Mouse (Mus musculus) embryonic facial prominence, embryonic 10.5 days (tissue): ENCODE results near the gene Maml2. TPM values are rescaled to one million over a fixed set of nuclear protein-coding genes. Genes with fewer than 3 reads are reported as not detected.
A peak's percentile ranks its signal among the peaks of the same experiment; 100 is the strongest.

Source experiments
- DNase-seq: peaks from one replicate; pipeline ENCODE4 v3.0.0-alpha.2; 2017; ENCODE audit warnings: low spot score
- H3K27ac ChIP-seq: fragments of 300-500 bp; sonication (generic); replicated peaks from 2 replicates; pipeline ENCODE4 v1.5.1; 2016; ENCODE audit warnings: mild to moderate bottlenecking
- H3K27me3 ChIP-seq: fragments of 300-500 bp; sonication (generic); replicated peaks from 2 replicates; pipeline ENCODE4 v1.6.1; 2016; ENCODE audit warnings: low read depth, mild to moderate bottlenecking; ENCODE audit not compliant: poor library complexity, severe bottlenecking
- H3K36me3 ChIP-seq: fragments of 300-500 bp; sonication (generic); replicated peaks from 2 replicates; pipeline ENCODE4 v1.6.1; 2016; ENCODE audit warnings: mild to moderate bottlenecking, moderate library complexity
- H3K4me1 ChIP-seq: fragments of 300-500 bp; sonication (generic); 2 replicates; pipeline ENCODE4 v1.6.1; 2016
- H3K4me3 ChIP-seq: fragments of 300-500 bp; sonication (generic); 2 replicates; pipeline ENCODE4 v1.5.1; 2016; ENCODE audit warnings: mild to moderate bottlenecking, moderate library complexity
- H3K9me3 ChIP-seq: fragments of 300-500 bp; sonication (generic); 2 replicates; pipeline ENCODE4 v1.6.1; 2016; ENCODE audit warnings: mild to moderate bottlenecking
- WGBS: fragments of 180-500 bp; shearing (Covaris S2); methylation state at CpG from one replicate; pipeline ENCODE4 v1.1.7; 2016; 5-methylcytosine and 5-hydroxymethylcytosine counted together
- polyA plus RNA-seq: library from polyadenylated mRNA; unstranded; fragments of >200 nt; fragmentation: Nextera tagmentation; extraction: Ambion mirVana; gene quantifications from 2 replicates; pipeline ENCODE4 v1.2.1, GENCODE M21; 2016

Gene Maml2
- polyA plus RNA-seq, 1 experiment from 2014 or later, result 8.0 TPM

GRCm38 (mm10) chr9:13607609-13608185, 309.9 kb downstream of the Maml2 start:
- H3K4me1 ChIP-seq, result peaks cover 5% of the 10 kb centered on the region
- no peak overlapping the region for H3K27ac ChIP-seq
- no peaks in the 10 kb centered on the region for H3K9me3 ChIP-seq
- WGBS, result 83% methylated on average over 8 of the region's 8 CpGs
- no peak for DNase-seq
- H3K4me3 ChIP-seq, result no peak overlapping the region
- H3K27me3 ChIP-seq, result no peaks in the 10 kb centered on the region
- no peaks in the 10 kb centered on the region for H3K36me3 ChIP-seq

- WGBS, result 64% methylated on average over 3 of the region's 3 CpGs
These were observed 310.8 kb downstream of the Maml2 start for GRCm38 (mm10) chr9:13608532-13609071.

GRCm38 (mm10) chr9:13611561-13611960, 313.8 kb downstream of the Maml2 start:
- Histone ChIP-seq H3K4me3 (no peak overlapping the region), H3K27ac (no peak overlapping the region), H3K9me3 (no peaks in the 10 kb centered on the region), H3K27me3 (no peaks in the 10 kb centered on the region), H3K36me3 (no peaks in the 10 kb centered on the region), H3K4me1 (peaks cover 29% of the 10 kb centered on the region)
- no peak for DNase-seq
- WGBS, result 90% methylated on average over 3 of the region's 3 CpGs

More at GRCm38 (mm10) chr9:13608532-13609071, 310.8 kb downstream of the Maml2 start:
- Histone ChIP-seq H3K27ac (no peak overlapping the region), H3K4me3 (no peak overlapping the region), H3K4me1 (peaks cover 14% of the 10 kb centered on the region), H3K9me3 (no peaks in the 10 kb centered on the region), H3K36me3 (no peaks in the 10 kb centered on the region), H3K27me3 (no peaks in the 10 kb centered on the region)
- no peak for DNase-seq

GRCm38 (mm10) chr9:13612371-13612770, 314.6 kb downstream of the Maml2 start:
- no peak for DNase-seq
- H3K27ac ChIP-seq, result peak overlapping the region; percentile 78
- WGBS, result 71% methylated on average over 8 of the region's 8 CpGs

GRCm38 (mm10) chr9:13613325-13614268, 315.8 kb downstream of the Maml2 start:
- DNase-seq, result peak; percentile 63
- 28% methylated on average over 8 of the region's 8 CpGs for WGBS
- Histone ChIP-seq H3K4me1 (peaks cover 36% of the 10 kb centered on the region), H3K4me3 (peak overlapping the region; percentile 31; the same call in 1 of the 2 replicates), H3K27ac (peak overlapping the region; percentile 78), H3K27me3 (no peaks in the 10 kb centered on the region), H3K36me3 (no peaks in the 10 kb centered on the region), H3K9me3 (no peaks in the 10 kb centered on the region)

More at GRCm38 (mm10) chr9:13612371-13612770, 314.6 kb downstream of the Maml2 start:
- Histone ChIP-seq H3K27me3 (no peaks in the 10 kb centered on the region), H3K4me1 (peaks cover 36% of the 10 kb centered on the region), H3K4me3 (no peak overlapping the region), H3K36me3 (no peaks in the 10 kb centered on the region), H3K9me3 (no peaks in the 10 kb centered on the region)

- Histone ChIP-seq H3K36me3 (peaks cover 15% of the 10 kb centered on the region; the same call in 1 of the 2 replicates), H3K27me3 (no peaks in the 10 kb centered on the region), H3K9me3 (no peaks in the 10 kb centered on the region), H3K4me1 (peaks cover 39% of the 10 kb centered on the region), H3K27ac (peak overlapping the region; percentile 67), H3K4me3 (no peak overlapping the region)
- DNase-seq, result no peak
- 41% methylated on average over 5 of the region's 5 CpGs for WGBS
These were observed 318.7 kb downstream of the Maml2 start for GRCm38 (mm10) chr9:13616383-13617009.

GRCm38 (mm10) chr9:13620794-13621193, 323.0 kb downstream of the Maml2 start:
- no peak for DNase-seq
- 87% methylated on average over 6 of the region's 6 CpGs for WGBS
- no peak overlapping the region for H3K27ac ChIP-seq
- no peaks in the 10 kb centered on the region for H3K9me3 ChIP-seq
- H3K4me3 ChIP-seq, result no peak overlapping the region
- peaks cover 15% of the 10 kb centered on the region for H3K4me1 ChIP-seq
- H3K27me3 ChIP-seq, result no peaks in the 10 kb centered on the region
- H3K36me3 ChIP-seq, result peaks cover 16% of the 10 kb centered on the region; the same call in 1 of the 2 replicates

GRCm38 (mm10) chr9:13621941-13622340, 324.2 kb downstream of the Maml2 start:
- peaks cover 16% of the 10 kb centered on the region; the same call in 1 of the 2 replicates for H3K36me3 ChIP-seq
- DNase-seq, result no peak
- H3K4me1 ChIP-seq, result peaks cover 7% of the 10 kb centered on the region
- 95% methylated on average over 3 of the region's 3 CpGs for WGBS
- H3K4me3 ChIP-seq, result no peak overlapping the region
- H3K27ac ChIP-seq, result no peak overlapping the region
- no peaks in the 10 kb centered on the region for H3K27me3 ChIP-seq
- no peaks in the 10 kb centered on the region for H3K9me3 ChIP-seq

- H3K27me3 ChIP-seq, result no peaks in the 10 kb centered on the region
- no peak overlapping the region for H3K27ac ChIP-seq
- no peak overlapping the region for H3K4me3 ChIP-seq
- no peak for DNase-seq
- H3K9me3 ChIP-seq, result no peaks in the 10 kb centered on the region
- peaks cover 16% of the 10 kb centered on the region; the same call in 1 of the 2 replicates for H3K36me3 ChIP-seq
- peaks cover 3% of the 10 kb centered on the region; the same call in 1 of the 2 replicates for H3K4me1 ChIP-seq
- 85% methylated on average over 5 of the region's 5 CpGs for WGBS
These were observed 324.7 kb downstream of the Maml2 start for GRCm38 (mm10) chr9:13622426-13622825.

- Histone ChIP-seq H3K27ac (no peak overlapping the region), H3K4me1 (peaks cover 3% of the 10 kb centered on the region; the same call in 1 of the 2 replicates), H3K27me3 (no peaks in the 10 kb centered on the region), H3K9me3 (no peaks in the 10 kb centered on the region), H3K36me3 (peaks cover 16% of the 10 kb centered on the region; the same call in 1 of the 2 replicates), H3K4me3 (no peak overlapping the region)
- DNase-seq, result no peak
- over 99% methylated on average over 3 of the region's 3 CpGs for WGBS
These were observed 326.2 kb downstream of the Maml2 start for GRCm38 (mm10) chr9:13623892-13624422.

- H3K4me1 ChIP-seq, result peaks cover 3% of the 10 kb centered on the region; the same call in 1 of the 2 replicates
- WGBS, result 82% methylated on average over 1 of the region's 1 CpGs
These were observed 327.0 kb downstream of the Maml2 start for GRCm38 (mm10) chr9:13624780-13625179.

GRCm38 (mm10) chr9:13625215-13625614, 327.5 kb downstream of the Maml2 start:
- H3K27me3 ChIP-seq, result no peaks in the 10 kb centered on the region
- no peak for DNase-seq
- H3K4me1 ChIP-seq, result peaks cover 3% of the 10 kb centered on the region; the same call in 1 of the 2 replicates
- 94% methylated on average over 3 of the region's 3 CpGs for WGBS
- no peaks in the 10 kb centered on the region for H3K9me3 ChIP-seq
- H3K27ac ChIP-seq, result no peak overlapping the region
- H3K4me3 ChIP-seq, result no peak overlapping the region
- peaks cover 13% of the 10 kb centered on the region; the same call in 1 of the 2 replicates for H3K36me3 ChIP-seq

More at GRCm38 (mm10) chr9:13624780-13625179, 327.0 kb downstream of the Maml2 start:
- Histone ChIP-seq H3K27ac (no peak overlapping the region), H3K36me3 (peaks cover 16% of the 10 kb centered on the region; the same call in 1 of the 2 replicates), H3K9me3 (no peaks in the 10 kb centered on the region), H3K4me3 (no peak overlapping the region), H3K27me3 (no peaks in the 10 kb centered on the region)
- DNase-seq, result no peak
